Mouse (Mus musculus) myocyte (in vitro differentiated cells): Measurements from ENCODE around the gene Aldh5a1. TPM values are rescaled to one million over a fixed set of nuclear protein-coding genes. Genes with fewer than 3 reads are reported as not detected.

Experiments
- H3K27me3 ChIP-seq: one replicate; pipeline ENCODE4 v1.6.1; 2011; ENCODE audit not compliant: control insufficient read depth, insufficient read depth, insufficient read length
- H3K36me3 ChIP-seq: one replicate; pipeline ENCODE4 v1.6.1; 2011; ENCODE audit not compliant: control insufficient read depth, insufficient read depth
- H3K4me2 ChIP-seq: one replicate; pipeline ENCODE4 v1.6.1; 2011; ENCODE audit warnings: low read depth, control low read depth
- H3K4me3 ChIP-seq: one replicate; pipeline ENCODE4 v1.5.1; 2011; ENCODE audit warnings: mild to moderate bottlenecking, control low read depth, moderate library complexity
- H3K79me2 ChIP-seq: one replicate; pipeline ENCODE4 v1.6.1; 2011; ENCODE audit not compliant: control insufficient read depth, insufficient read depth
- H3ac ChIP-seq: one replicate; pipeline ENCODE4 v1.6.1; 2011; ENCODE audit not compliant: control insufficient read depth, insufficient read length
- CEBPB ChIP-seq: IDR thresholded peaks from 2 replicates; pipeline ENCODE4 v1.6.1; 2011; ENCODE audit warnings: mild to moderate bottlenecking, moderate library complexity; ENCODE audit not compliant: poor library complexity, insufficient read depth, severe bottlenecking
- E2F4 ChIP-seq: IDR thresholded peaks from one replicate; pipeline ENCODE4 v1.6.1; 2011; ENCODE audit warnings: mild to moderate bottlenecking, control low read depth, moderate library complexity; ENCODE audit not compliant: insufficient read depth
- MAX ChIP-seq: IDR thresholded peaks from one replicate; pipeline ENCODE4 v1.6.1; 2011; ENCODE audit warnings: low read depth, mild to moderate bottlenecking, control low read depth
- MYOD1 ChIP-seq, 3 experiments: IDR thresholded peaks; one replicate each; pipeline ENCODE4 v1.6.1; 2011; ENCODE audit warnings: control low read depth in 2 of 3, low read depth in 2 of 3, mild to moderate bottlenecking in 2 of 3, moderate library complexity in 1 of 3; ENCODE audit not compliant: insufficient read length in 2 of 3, control insufficient read depth in 1 of 3
- MYOG ChIP-seq, 3 experiments: IDR thresholded peaks; one replicate each; pipeline ENCODE4 v1.6.1; 2011; ENCODE audit warnings: control low read depth in 2 of 3, low read depth in 2 of 3, mild to moderate bottlenecking in 2 of 3; ENCODE audit not compliant: insufficient read length in 2 of 3, control insufficient read depth in 1 of 3, insufficient read depth in 1 of 3
- POLR2A ChIP-seq: IDR thresholded peaks from one replicate; pipeline ENCODE4 v1.6.1; 2011; ENCODE audit warnings: low read depth, mild to moderate bottlenecking, control low read depth, moderate library complexity; ENCODE audit not compliant: insufficient read length
- POLR2AphosphoS2 ChIP-seq: IDR thresholded peaks from one replicate; pipeline ENCODE4 v1.6.1; 2011; ENCODE audit warnings: low read depth, control low read depth; ENCODE audit not compliant: insufficient read length
- REST ChIP-seq: IDR thresholded peaks from one replicate; pipeline ENCODE4 v1.6.1; 2011; ENCODE audit warnings: mild to moderate bottlenecking, control low read depth, moderate library complexity; ENCODE audit not compliant: insufficient read depth, insufficient read length
- SRF ChIP-seq: IDR thresholded peaks from one replicate; pipeline ENCODE4 v1.6.1; 2011; ENCODE audit warnings: low read depth; ENCODE audit not compliant: control insufficient read depth, insufficient read length
- TCF12 ChIP-seq: IDR thresholded peaks from one replicate; pipeline ENCODE4 v1.6.1; 2011; ENCODE audit warnings: mild to moderate bottlenecking, control low read depth; ENCODE audit not compliant: poor library complexity, insufficient read depth, severe bottlenecking
- TCF3 ChIP-seq: IDR thresholded peaks from one replicate; pipeline ENCODE4 v1.6.1; 2011; ENCODE audit warnings: low read depth, control low read depth; ENCODE audit not compliant: insufficient read length
- USF1 ChIP-seq: IDR thresholded peaks from one replicate; pipeline ENCODE4 v1.6.1; 2011; ENCODE audit warnings: low read depth, mild to moderate bottlenecking, control low read depth, moderate library complexity
- polyA plus RNA-seq: library from polyadenylated mRNA; unstranded; fragments of >200 nt; fragmentation: generic; extraction: Trizol; gene quantifications from one replicate; pipeline ENCODE4 v1.2.1, GENCODE M21; 2012; ENCODE audit warnings: missing spikeins

Gene Aldh5a1
- polyA plus RNA-seq, 1 experiment = 0.54 TPM

- no peaks in the 10 kb centered on the region for H3K27me3 ChIP-seq
- no peak overlapping the region for H3K4me2 ChIP-seq
- no peak overlapping the region for H3K4me3 ChIP-seq
- no peak overlapping the region for H3ac ChIP-seq
- no peak for TF ChIP-seq POLR2A
- TF ChIP-seq POLR2AphosphoS2 = no peak
- no peak for TF ChIP-seq MAX
- TF ChIP-seq E2F4 = no peak
- TF ChIP-seq CEBPB = no peak
- no peak for TF ChIP-seq TCF12
- TF ChIP-seq USF1 = no peak
- no peak for TF ChIP-seq MYOG (IDR thresholded peaks at IDR 0.05; ENCODE audit: control insufficient read depth in 1 of 3, insufficient read depth in 1 of 3, insufficient read length in 2 of 3, low read depth in 2 of 3)
- TF ChIP-seq REST = no peak
- no peak for TF ChIP-seq MYOD1 (IDR thresholded peaks at IDR 0.05; ENCODE audit: control insufficient read depth in 1 of 3, insufficient read length in 2 of 3, low read depth in 2 of 3)
- no peak for TF ChIP-seq SRF
- no peak for TF ChIP-seq TCF3
- no peaks in the 10 kb centered on the region for H3K36me3 ChIP-seq
- H3K79me2 ChIP-seq = no peaks in the 10 kb centered on the region
These were observed 34.0 kb downstream of the Aldh5a1 start for GRCm38 (mm10) chr13:24903412-24903811.

- H3K36me3 ChIP-seq = no peaks in the 10 kb centered on the region
- no peaks in the 10 kb centered on the region for H3K27me3 ChIP-seq
- TF ChIP-seq TCF3 (no peak), MAX (no peak), CEBPB (no peak), E2F4 (no peak), POLR2A (no peak), POLR2AphosphoS2 (no peak), SRF (no peak), REST (no peak), USF1 (no peak), TCF12 (no peak), MYOD1 (IDR thresholded peaks at IDR 0.05; ENCODE audit: control insufficient read depth in 1 of 3, insufficient read length in 2 of 3, low read depth in 2 of 3) (no peak), MYOG (IDR thresholded peaks at IDR 0.05; ENCODE audit: control insufficient read depth in 1 of 3, insufficient read depth in 1 of 3, insufficient read length in 2 of 3, low read depth in 2 of 3) (no peak)
- H3K4me2 ChIP-seq = no peak overlapping the region
- H3K79me2 ChIP-seq = no peaks in the 10 kb centered on the region
- no peak overlapping the region for H3K4me3 ChIP-seq
- H3ac ChIP-seq = no peak overlapping the region
These were observed 35.5 kb downstream of the Aldh5a1 start for GRCm38 (mm10) chr13:24901916-24902315.

DNA sequence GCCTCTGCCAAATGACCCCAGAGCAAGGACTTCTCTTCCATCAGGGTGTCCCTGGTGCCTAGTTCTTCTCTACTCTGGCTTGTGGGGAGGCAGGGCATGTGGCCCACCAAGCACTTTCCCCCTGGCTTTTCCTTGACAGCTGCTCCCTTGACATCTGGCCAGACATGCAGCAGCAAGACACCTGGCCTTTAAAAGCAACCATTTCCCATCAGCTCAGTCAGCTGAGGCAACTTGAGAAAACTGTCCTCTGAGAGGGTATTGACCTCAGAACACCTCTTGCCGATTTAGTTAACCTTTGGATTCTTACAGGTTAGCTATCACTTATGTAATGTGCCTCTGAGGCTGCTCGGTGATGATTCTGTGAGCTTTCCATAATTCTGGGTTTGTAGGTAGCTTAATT lies 43.6 kb downstream of the Aldh5a1 start:
- no peak for TF ChIP-seq POLR2AphosphoS2
- no peak for TF ChIP-seq E2F4
- TF ChIP-seq CEBPB = no peak
- TF ChIP-seq MYOG (IDR thresholded peaks at IDR 0.05; ENCODE audit: control insufficient read depth in 1 of 3, insufficient read depth in 1 of 3, insufficient read length in 2 of 3, low read depth in 2 of 3) = no peak
- TF ChIP-seq TCF12 = no peak
- TF ChIP-seq REST = no peak
- TF ChIP-seq POLR2A = no peak
- TF ChIP-seq USF1 = no peak
- no peak for TF ChIP-seq TCF3
- no peak for TF ChIP-seq SRF
- TF ChIP-seq MAX = no peak
- no peak for TF ChIP-seq MYOD1 (IDR thresholded peaks at IDR 0.05; ENCODE audit: control insufficient read depth in 1 of 3, insufficient read length in 2 of 3, low read depth in 2 of 3)
- Histone ChIP-seq H3K79me2 (no peaks in the 10 kb centered on the region), H3K4me2 (no peak overlapping the region), H3K4me3 (no peak overlapping the region), H3ac (no peak overlapping the region), H3K27me3 (no peaks in the 10 kb centered on the region), H3K36me3 (no peaks in the 10 kb centered on the region)

GRCm38 (mm10) chr13:24892516-24892915 lies 44.9 kb downstream of the Aldh5a1 start:
- Histone ChIP-seq H3K4me2 (no peak overlapping the region), H3K4me3 (no peak overlapping the region), H3K79me2 (no peaks in the 10 kb centered on the region), H3K36me3 (no peaks in the 10 kb centered on the region), H3ac (no peak overlapping the region), H3K27me3 (no peaks in the 10 kb centered on the region)
- no peak for TF ChIP-seq E2F4
- no peak for TF ChIP-seq POLR2AphosphoS2
- no peak for TF ChIP-seq POLR2A
- TF ChIP-seq MYOG (IDR thresholded peaks at IDR 0.05; ENCODE audit: control insufficient read depth in 1 of 3, insufficient read depth in 1 of 3, insufficient read length in 2 of 3, low read depth in 2 of 3) = no peak
- TF ChIP-seq MYOD1 (IDR thresholded peaks at IDR 0.05; ENCODE audit: control insufficient read depth in 1 of 3, insufficient read length in 2 of 3, low read depth in 2 of 3) = no peak
- no peak for TF ChIP-seq TCF12
- TF ChIP-seq REST = no peak
- no peak for TF ChIP-seq MAX

GRCm38 (mm10) chr13:24889554-24889953 lies 47.9 kb downstream of the Aldh5a1 start:
- Histone ChIP-seq H3K27me3 (no peaks in the 10 kb centered on the region), H3K4me3 (no peak overlapping the region), H3K4me2 (no peak overlapping the region), H3K36me3 (no peaks in the 10 kb centered on the region), H3K79me2 (no peaks in the 10 kb centered on the region), H3ac (no peak overlapping the region)
- TF ChIP-seq E2F4 (no peak), MAX (no peak), TCF3 (no peak), SRF (no peak), MYOG (IDR thresholded peaks at IDR 0.05; ENCODE audit: control insufficient read depth in 1 of 3, insufficient read depth in 1 of 3, insufficient read length in 2 of 3, low read depth in 2 of 3) (no peak), POLR2AphosphoS2 (no peak), TCF12 (no peak), CEBPB (no peak), POLR2A (no peak), USF1 (no peak), MYOD1 (IDR thresholded peaks at IDR 0.05; ENCODE audit: control insufficient read depth in 1 of 3, insufficient read length in 2 of 3, low read depth in 2 of 3) (no peak), REST (no peak)
